Mouse (Mus musculus): ENCODE measurements around the gene Tmem143. TPM values are rescaled to one million over a fixed set of nuclear protein-coding genes. Genes with fewer than 3 reads are reported as not detected.
A peak's percentile ranks its signal among the peaks of the same experiment; 100 is the strongest.
"Not testable (repeated sequence)": the region's sequence is repeated elsewhere in the genome, so short reads cannot be mapped to it uniquely, and the experiment has no call there.

The Tmem143 gene
- polyA plus RNA-seq, 1 experiment = 21.9 TPM

- Histone ChIP-seq H3K27me3 (ENCODE audit: control insufficient read depth, insufficient read depth, insufficient read length) (no peaks in the 10 kb centered on the region), H3ac (ENCODE audit: control insufficient read depth, insufficient read length, low read depth) (no peak overlapping the region), H3K79me2 (ENCODE audit: control insufficient read depth, insufficient read depth) (no peaks in the 10 kb centered on the region), H3K79me3 (ENCODE audit: low read depth) (no peaks in the 10 kb centered on the region), H3K4me3 (ENCODE audit: insufficient read depth, poor library complexity, severe bottlenecking) (no peak overlapping the region), H3K36me3 (ENCODE audit: control insufficient read depth, insufficient read depth) (no peaks in the 10 kb centered on the region)
- TF ChIP-seq MYOD1 (IDR thresholded peaks at IDR 0.05; ENCODE audit: control insufficient read depth, insufficient read length, low read depth) = no peak
- no peak for TF ChIP-seq CTCF (IDR thresholded peaks at IDR 0.05; ENCODE audit: control insufficient read depth, insufficient read depth, insufficient read length)
- TF ChIP-seq CEBPB (IDR thresholded peaks at IDR 0.05; ENCODE audit: low read depth) = no peak
- TF ChIP-seq FOSL1 (IDR thresholded peaks at IDR 0.05; ENCODE audit: insufficient read depth, low read length, poor library complexity, severe bottlenecking) = no peak
- no peak for TF ChIP-seq MYOG (IDR thresholded peaks at IDR 0.05; ENCODE audit: control insufficient read depth, extremely low read depth, insufficient read length)
- TF ChIP-seq USF1 (IDR thresholded peaks at IDR 0.05; ENCODE audit: low read depth) = no peak
- no peak for TF ChIP-seq MAX (IDR thresholded peaks at IDR 0.05)
Observed at GRCm38 (mm10) chr7:45895931-45896516, 717 bp upstream of the Tmem143 start.

GRCm38 (mm10) chr7:45897258-45897757, 567 bp downstream of the Tmem143 start:
- Histone ChIP-seq H3K4me3 (ENCODE audit: insufficient read depth, poor library complexity, severe bottlenecking) (peak overlapping the region; percentile 41), H3K79me3 (ENCODE audit: low read depth) (no peaks in the 10 kb centered on the region), H3K36me3 (ENCODE audit: control insufficient read depth, insufficient read depth) (no peaks in the 10 kb centered on the region), H3K27me3 (ENCODE audit: control insufficient read depth, insufficient read depth, insufficient read length) (no peaks in the 10 kb centered on the region), H3K79me2 (ENCODE audit: control insufficient read depth, insufficient read depth) (no peaks in the 10 kb centered on the region), H3ac (ENCODE audit: control insufficient read depth, insufficient read length, low read depth) (peak overlapping the region; percentile 62)
- TF ChIP-seq CTCF (IDR thresholded peaks at IDR 0.05; ENCODE audit: control insufficient read depth, insufficient read depth, insufficient read length) = no peak
- no peak for TF ChIP-seq MAX (IDR thresholded peaks at IDR 0.05)
- TF ChIP-seq CEBPB (IDR thresholded peaks at IDR 0.05; ENCODE audit: low read depth) = no peak
- TF ChIP-seq FOSL1 (IDR thresholded peaks at IDR 0.05; ENCODE audit: insufficient read depth, low read length, poor library complexity, severe bottlenecking) = no peak
- TF ChIP-seq MYOD1 (IDR thresholded peaks at IDR 0.05; ENCODE audit: control insufficient read depth, insufficient read length, low read depth) = no peak
- TF ChIP-seq MYOG (IDR thresholded peaks at IDR 0.05; ENCODE audit: control insufficient read depth, extremely low read depth, insufficient read length) = no peak
- no peak for TF ChIP-seq USF1 (IDR thresholded peaks at IDR 0.05; ENCODE audit: low read depth)

- not testable (repeated sequence) for H3ac ChIP-seq (ENCODE audit: control insufficient read depth, insufficient read length, low read depth); H3K27me3 ChIP-seq (ENCODE audit: control insufficient read depth, insufficient read depth, insufficient read length); H3K79me2 ChIP-seq (ENCODE audit: control insufficient read depth, insufficient read depth); H3K36me3 ChIP-seq (ENCODE audit: control insufficient read depth, insufficient read depth); H3K79me3 ChIP-seq (ENCODE audit: low read depth)
- H3K4me3 ChIP-seq (ENCODE audit: insufficient read depth, poor library complexity, severe bottlenecking) = peak overlapping the region; percentile 41
Observed at GRCm38 (mm10) chr7:45898125-45898524, 1.4 kb downstream of the Tmem143 start.

GRCm38 (mm10) chr7:45901562-45901961, 4.8 kb downstream of the Tmem143 start:
- H3K36me3 ChIP-seq (ENCODE audit: control insufficient read depth, insufficient read depth) = no peaks in the 10 kb centered on the region
- no peak overlapping the region for H3ac ChIP-seq (ENCODE audit: control insufficient read depth, insufficient read length, low read depth)
- H3K79me2 ChIP-seq (ENCODE audit: control insufficient read depth, insufficient read depth) = no peaks in the 10 kb centered on the region
- H3K27me3 ChIP-seq (ENCODE audit: control insufficient read depth, insufficient read depth, insufficient read length) = no peaks in the 10 kb centered on the region
- H3K79me3 ChIP-seq (ENCODE audit: low read depth) = no peaks in the 10 kb centered on the region
- H3K4me3 ChIP-seq (ENCODE audit: insufficient read depth, poor library complexity, severe bottlenecking) = no peak overlapping the region
- TF ChIP-seq CEBPB (IDR thresholded peaks at IDR 0.05; ENCODE audit: low read depth) = no peak
- no peak for TF ChIP-seq MYOD1 (IDR thresholded peaks at IDR 0.05; ENCODE audit: control insufficient read depth, insufficient read length, low read depth)
- no peak for TF ChIP-seq MYOG (IDR thresholded peaks at IDR 0.05; ENCODE audit: control insufficient read depth, extremely low read depth, insufficient read length)
- no peak for TF ChIP-seq CTCF (IDR thresholded peaks at IDR 0.05; ENCODE audit: control insufficient read depth, insufficient read depth, insufficient read length)
- no peak for TF ChIP-seq MAX (IDR thresholded peaks at IDR 0.05)
- no peak for TF ChIP-seq FOSL1 (IDR thresholded peaks at IDR 0.05; ENCODE audit: insufficient read depth, low read length, poor library complexity, severe bottlenecking)
- no peak for TF ChIP-seq USF1 (IDR thresholded peaks at IDR 0.05; ENCODE audit: low read depth)

GRCm38 (mm10) chr7:45902481-45903002, 5.8 kb downstream of the Tmem143 start:
- no peaks in the 10 kb centered on the region for H3K79me2 ChIP-seq (ENCODE audit: control insufficient read depth, insufficient read depth)
- no peaks in the 10 kb centered on the region for H3K79me3 ChIP-seq (ENCODE audit: low read depth)
- no peak overlapping the region for H3K4me3 ChIP-seq (ENCODE audit: insufficient read depth, poor library complexity, severe bottlenecking)
- no peaks in the 10 kb centered on the region for H3K36me3 ChIP-seq (ENCODE audit: control insufficient read depth, insufficient read depth)
- H3ac ChIP-seq (ENCODE audit: control insufficient read depth, insufficient read length, low read depth) = no peak overlapping the region
- no peaks in the 10 kb centered on the region for H3K27me3 ChIP-seq (ENCODE audit: control insufficient read depth, insufficient read depth, insufficient read length)
- TF ChIP-seq USF1 (IDR thresholded peaks at IDR 0.05; ENCODE audit: low read depth) = no peak
- TF ChIP-seq MAX (IDR thresholded peaks at IDR 0.05) = no peak
- TF ChIP-seq MYOG (IDR thresholded peaks at IDR 0.05; ENCODE audit: control insufficient read depth, extremely low read depth, insufficient read length) = no peak
- no peak for TF ChIP-seq FOSL1 (IDR thresholded peaks at IDR 0.05; ENCODE audit: insufficient read depth, low read length, poor library complexity, severe bottlenecking)
- TF ChIP-seq CEBPB (IDR thresholded peaks at IDR 0.05; ENCODE audit: low read depth) = no peak
- TF ChIP-seq CTCF (IDR thresholded peaks at IDR 0.05; ENCODE audit: control insufficient read depth, insufficient read depth, insufficient read length) = no peak
- no peak for TF ChIP-seq MYOD1 (IDR thresholded peaks at IDR 0.05; ENCODE audit: control insufficient read depth, insufficient read length, low read depth)

- TF ChIP-seq USF1 (IDR thresholded peaks at IDR 0.05; ENCODE audit: low read depth) = no peak
- Histone ChIP-seq H3K79me2 (ENCODE audit: control insufficient read depth, insufficient read depth) (no peaks in the 10 kb centered on the region), H3K4me3 (ENCODE audit: insufficient read depth, poor library complexity, severe bottlenecking) (no peak overlapping the region), H3K79me3 (ENCODE audit: low read depth) (no peaks in the 10 kb centered on the region), H3K27me3 (ENCODE audit: control insufficient read depth, insufficient read depth, insufficient read length) (no peaks in the 10 kb centered on the region), H3K36me3 (ENCODE audit: control insufficient read depth, insufficient read depth) (peaks cover 4% of the 10 kb centered on the region), H3ac (ENCODE audit: control insufficient read depth, insufficient read length, low read depth) (no peak overlapping the region)
Observed at GRCm38 (mm10) chr7:45906622-45907021, 9.9 kb downstream of the Tmem143 start.
